Mouse (Mus musculus): Measurements from ENCODE around the gene B9d1.

B9d1 gene

DNA sequence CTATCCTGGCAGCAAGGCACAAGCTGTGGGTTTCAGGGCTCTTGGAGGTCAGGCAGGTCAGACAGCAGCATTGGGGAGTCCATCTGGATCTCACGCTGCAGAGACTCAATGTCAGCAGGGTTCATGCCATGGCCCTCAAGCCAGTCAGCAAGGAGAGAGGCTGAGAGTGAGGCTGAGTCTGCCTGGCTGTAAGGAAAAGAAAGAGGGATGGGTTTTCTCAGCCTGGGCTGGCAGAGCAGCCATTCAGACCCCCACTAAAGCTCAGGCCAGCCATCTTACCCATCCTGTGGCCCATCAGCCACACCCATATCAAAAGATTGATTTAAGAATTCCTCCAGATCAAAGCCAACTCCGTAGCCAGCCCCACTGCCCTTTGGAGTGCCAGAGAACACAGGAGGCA lies 15.9 kb upstream of the B9d1 start:
- DNase-seq (ENCODE audit: low read depth), result no peak

DNA sequence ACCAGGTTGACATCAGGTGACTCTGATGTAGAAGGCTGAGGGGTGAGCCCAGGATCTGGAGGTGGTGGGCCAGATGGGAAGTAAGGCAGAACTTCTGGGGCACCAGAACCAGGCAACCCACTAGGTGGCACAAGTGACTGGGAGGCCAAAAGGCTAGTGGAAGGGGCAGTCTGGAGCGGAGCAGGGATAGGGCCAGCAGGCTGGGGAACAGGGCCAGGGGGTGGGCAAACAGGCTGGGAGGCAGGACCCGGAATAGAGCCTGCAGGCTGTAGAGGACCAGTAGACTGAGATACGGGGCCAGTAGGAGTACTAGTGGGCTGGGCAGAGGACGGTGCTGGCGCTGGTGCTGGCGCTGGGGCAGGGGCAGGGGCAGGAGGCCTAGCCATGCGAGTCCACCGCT lies 15.1 kb upstream of the B9d1 start:
- DNase-seq (ENCODE audit: low read depth), result no peak

DNA sequence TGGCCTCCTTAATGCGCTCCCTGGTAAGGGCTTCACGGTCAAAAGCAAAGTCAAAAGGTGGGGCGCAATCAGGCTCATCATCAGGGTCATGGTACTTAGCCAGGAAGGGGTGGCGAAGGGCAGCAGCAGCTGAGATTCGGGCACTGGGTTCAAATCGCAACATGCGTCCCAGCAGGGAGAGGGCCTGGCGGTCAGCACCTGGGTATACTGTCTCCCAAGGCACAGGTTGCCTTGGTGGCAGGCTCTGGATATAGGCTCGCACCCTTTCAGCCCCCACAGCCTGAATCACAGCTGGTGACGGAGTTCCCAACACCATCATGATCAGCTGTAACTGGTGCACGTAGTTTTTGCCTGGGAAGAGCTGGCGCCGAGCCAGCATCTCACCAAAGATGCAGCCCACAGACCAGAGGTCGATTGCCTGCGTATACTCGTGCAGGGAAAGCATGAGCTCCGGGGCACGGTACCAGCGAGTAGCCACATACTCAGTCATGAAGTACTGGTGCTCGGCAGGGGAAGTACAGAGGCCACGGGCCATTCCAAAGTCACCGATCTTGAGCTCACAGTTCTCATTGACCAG lies 13.9 kb upstream of the B9d1 start:
- DNase-seq (ENCODE audit: low read depth), result no peak

DNA sequence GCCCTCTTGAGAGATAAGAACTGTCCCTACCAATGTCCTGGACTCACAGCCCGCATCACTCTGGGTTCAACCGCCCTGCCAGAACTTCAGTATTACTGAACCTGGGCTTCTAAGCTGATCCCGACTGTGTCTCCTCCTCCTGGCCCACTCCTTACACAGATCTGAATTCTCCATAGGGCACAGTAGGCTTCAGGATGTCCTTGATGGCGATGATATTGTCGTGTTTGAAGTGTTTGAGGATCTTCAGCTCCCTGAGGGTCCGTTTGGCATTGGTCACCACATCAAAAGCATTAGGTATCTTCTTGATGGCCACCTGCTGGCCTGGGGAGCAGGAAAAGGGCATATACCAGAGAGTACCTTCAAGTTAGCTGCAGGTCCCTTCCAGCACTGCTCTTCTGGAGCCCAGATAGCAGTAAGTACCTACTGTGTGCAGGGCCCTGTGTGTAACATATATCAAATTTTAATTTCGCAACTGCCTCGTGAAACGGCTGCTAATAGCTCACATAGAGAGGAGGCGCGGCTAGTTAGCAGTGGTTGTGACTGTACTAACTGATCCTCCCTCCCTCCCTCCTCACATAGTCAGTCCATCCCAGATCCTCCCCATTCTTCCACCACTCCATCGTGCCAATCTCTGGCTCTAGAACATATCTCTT lies 12.1 kb upstream of the B9d1 start:
- no peak for DNase-seq (ENCODE audit: low read depth)

DNA sequence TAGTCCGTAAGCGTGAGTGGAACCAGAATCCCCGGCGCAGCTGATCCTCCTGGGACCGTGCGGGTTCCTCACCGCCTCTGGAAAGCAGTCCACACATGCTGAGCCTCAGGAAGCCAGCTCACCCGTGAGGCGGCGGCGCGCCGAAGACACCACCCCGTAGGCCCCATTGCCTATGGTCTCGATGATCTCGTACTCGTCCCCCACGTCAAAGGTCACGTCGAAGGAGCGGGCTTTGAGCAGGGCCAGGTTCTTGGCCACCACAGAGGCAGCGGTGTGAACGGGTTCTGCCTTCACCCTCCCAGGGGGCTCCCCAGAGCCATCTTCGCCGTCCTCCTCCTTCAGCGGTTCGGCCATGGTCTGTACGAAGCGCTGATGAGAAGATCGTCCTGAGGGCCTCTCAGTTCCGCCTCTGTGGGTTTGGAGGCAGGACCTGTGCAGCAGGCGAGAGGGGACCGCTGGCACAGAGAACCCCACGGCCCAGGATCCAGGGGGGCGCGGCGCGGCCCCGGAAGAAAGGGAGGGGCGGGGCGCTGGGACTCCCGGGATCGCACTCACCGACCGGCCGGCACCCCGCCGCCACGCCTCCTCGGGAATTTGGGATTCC lies 11.3 kb upstream of the B9d1 start:
- no peak for DNase-seq (ENCODE audit: low read depth)

DNA sequence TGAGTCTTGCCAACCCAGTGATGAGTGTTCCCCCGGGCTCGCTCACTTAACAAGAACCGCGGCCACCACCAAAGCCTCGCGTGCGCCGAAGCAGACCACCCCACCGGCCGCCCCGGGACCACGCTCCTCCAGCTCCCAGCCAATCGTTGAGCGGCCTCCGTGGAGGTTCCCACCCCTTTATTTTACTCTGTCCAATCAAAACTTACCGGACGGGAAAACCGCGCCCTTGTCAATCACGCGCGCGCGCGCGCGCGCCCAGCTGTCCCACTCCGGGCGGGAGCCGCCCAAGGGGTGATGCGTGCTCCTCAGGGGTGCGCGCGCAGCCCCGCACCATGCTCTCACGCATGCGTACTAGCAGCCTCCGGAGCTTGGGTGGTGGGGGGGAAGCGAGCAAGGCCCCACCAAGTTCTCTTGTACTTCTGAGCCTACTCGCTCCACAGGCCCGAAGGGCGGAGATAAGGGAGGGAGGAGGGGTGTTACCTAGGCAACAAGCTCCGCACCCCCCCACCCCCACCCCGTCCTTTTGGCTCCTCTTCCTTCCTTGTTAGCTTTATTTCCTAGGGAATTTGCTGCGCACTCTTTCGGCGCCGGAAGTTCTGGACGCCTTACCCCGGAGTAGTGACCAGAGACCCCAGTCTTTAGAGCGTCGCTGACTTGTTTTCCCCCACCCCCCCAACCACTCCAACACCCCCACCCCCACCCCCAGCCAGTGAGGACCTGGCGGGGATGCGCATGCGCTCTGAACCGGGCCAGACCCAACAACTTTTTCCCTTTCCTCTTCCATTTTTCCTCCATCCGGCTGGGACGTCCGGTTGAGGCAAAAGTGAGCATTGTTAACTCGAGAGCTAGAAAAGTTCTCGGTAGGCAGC lies 10.6 kb upstream of the B9d1 start, which contains the start of gene Mapk7:
TSS of gene Mapk7 (minus strand) at position 278 of the 869 bp plus-strand sequence.
- peak; percentile 99 for DNase-seq (ENCODE audit: low read depth)

DNA sequence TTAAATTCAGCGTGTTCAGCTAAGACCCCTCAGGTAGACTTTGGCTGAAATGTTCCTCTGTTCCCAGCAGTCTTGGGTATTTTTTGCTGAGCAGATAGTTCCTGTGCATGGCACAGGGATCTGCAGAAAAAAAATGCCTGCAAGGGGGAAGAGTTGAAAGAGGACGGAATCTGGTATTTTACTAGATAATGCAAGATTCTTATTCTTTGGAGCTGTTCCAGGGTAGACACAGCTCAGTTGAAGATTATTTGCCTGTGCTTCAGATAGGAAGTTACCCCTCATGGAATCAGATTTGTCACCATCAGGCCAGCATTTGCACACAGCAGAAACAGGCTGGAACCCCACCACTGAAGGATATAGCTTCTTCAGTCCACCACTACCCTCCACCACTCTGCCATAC lies 9.4 kb upstream of the B9d1 start:
- no peak for DNase-seq (ENCODE audit: low read depth)

DNA sequence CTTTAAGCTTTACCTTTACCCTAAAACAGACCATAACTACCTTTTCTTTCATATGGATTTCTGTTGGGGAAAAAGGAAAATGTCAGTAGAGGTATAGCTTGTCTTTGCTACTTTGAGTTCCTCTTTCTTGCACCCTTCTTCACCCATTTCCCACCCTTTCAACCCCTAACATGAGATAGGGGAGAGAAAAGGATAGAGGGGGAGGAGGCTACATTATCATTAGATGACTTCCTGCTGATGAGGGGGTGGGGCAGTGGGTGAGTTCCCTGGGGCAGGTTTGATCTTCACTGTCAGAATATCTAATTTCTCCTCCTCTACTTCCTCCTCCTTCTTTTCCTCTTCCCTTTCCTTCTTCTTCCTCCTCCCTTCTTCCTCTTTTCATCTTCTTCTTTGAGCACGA lies 7.5 kb upstream of the B9d1 start:
- no peak for DNase-seq (ENCODE audit: low read depth)

DNA sequence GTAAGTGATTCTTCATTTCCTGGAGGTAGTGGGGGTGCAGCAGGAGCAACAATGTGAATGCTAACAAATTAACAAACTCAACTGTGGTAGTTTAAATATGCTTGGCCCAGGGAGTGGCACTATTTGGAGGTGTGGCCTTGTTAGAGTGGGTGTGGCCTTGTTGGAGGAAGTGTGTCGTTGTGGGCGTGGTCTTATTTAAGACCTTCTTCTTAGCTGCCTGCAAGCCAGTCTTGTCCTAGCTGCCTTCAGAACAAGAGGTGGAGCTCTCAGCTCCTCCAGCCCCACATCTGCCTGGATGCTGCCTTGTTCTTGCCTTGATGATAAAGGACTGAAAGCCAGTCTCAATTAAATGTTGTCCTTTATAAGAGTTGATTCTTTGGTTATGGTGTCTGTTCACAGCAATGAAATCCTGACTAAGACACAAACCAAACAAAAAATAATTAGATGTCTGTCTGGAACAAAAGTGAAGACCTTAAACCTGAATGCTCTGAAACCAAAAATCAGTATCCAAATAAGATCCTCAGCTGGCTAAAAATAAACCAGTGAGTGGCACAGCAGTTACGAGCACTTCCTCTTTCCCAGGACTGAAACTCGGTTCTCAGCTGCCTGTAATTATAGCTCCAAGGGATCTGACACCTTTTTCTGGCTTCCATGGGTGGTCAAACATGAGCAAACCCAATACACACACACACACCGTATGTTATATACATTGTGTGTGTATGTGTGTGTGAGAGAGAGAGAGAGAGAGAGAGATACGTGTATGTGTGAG lies 6.0 kb upstream of the B9d1 start:
- peak; percentile 43 for DNase-seq (ENCODE audit: low read depth)

DNA sequence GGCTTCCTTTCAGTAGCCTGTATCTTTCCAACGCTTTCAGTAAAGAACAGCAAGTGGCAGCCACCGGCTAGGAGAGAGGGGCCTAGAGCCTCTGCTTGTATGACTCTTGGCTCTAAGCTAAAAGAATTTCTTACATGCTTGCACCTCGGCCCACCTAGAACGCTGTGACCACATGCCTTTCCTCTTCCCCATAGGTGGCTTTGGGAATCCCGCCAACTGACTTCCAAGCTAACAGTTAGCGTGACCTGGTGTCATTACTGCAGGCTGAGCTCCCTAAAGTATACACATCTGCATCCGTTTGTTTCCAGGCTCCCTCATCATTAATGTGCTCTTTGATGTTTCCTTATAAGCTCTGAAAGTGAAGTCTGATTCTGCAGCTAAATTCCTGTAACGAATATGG lies 1.0 kb upstream of the B9d1 start:
- no peak for DNase-seq (ENCODE audit: low read depth)

DNA sequence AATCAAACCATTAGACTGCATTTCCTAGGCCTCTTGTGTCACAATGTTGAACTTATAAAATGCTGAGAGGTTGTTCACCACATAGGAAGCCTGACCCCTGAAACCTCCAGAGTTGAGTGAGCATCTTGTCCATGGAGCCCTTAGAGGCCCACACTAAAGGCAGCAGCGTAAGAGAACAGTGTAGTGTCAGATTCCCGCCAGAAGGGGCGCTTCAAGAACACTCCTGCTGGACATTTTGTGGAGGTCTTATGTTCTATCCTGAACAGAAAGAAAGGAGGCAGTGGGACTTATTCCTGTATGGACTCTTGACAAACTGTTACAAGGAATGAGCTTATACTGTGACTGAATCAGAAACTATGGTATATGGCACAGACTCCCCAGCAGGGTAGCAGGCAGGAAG lies 10.0 kb downstream of the B9d1 start:
- DNase-seq (ENCODE audit: low read depth), result peak; percentile 60

DNA sequence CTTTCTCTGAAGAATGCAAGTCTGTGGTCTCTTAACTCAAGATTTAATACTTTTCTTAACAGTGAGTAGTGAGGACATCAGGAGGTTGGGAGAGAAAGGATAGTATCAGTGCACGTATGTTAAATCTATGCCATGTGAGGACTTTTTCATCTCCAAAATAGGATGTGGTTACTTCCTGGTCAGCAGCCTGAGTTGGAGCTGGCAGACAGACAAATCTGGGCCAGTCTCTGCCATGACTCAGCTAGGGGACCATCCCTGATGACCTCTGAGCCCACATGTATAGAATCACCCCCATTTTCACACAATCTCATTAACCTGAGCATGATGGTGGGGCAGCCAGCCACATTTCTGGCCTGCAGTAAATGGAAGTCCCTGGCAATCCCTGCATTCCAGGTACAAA lies 13.0 kb downstream of the B9d1 start:
- no peak for DNase-seq (ENCODE audit: low read depth)

DNA sequence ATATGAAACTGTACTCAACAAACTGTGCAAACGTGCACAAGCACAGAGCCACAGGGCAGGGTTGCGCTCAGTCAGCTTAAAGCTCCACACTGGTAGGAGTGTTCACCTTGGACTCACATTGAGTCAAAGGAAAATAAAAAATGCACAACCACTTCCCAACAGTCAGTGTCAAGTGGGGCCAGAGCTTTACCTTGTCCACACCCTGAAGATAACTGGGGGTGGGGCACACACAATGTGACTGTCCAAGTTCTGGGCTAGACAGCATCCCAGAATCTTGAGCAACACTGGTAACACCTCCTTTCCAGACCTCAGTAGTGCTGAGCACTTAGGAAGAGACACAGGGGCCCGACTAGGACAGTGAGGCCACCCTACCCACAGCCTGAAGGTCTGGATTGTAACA lies 13.9 kb downstream of the B9d1 start:
- no peak for DNase-seq (ENCODE audit: low read depth)

DNA sequence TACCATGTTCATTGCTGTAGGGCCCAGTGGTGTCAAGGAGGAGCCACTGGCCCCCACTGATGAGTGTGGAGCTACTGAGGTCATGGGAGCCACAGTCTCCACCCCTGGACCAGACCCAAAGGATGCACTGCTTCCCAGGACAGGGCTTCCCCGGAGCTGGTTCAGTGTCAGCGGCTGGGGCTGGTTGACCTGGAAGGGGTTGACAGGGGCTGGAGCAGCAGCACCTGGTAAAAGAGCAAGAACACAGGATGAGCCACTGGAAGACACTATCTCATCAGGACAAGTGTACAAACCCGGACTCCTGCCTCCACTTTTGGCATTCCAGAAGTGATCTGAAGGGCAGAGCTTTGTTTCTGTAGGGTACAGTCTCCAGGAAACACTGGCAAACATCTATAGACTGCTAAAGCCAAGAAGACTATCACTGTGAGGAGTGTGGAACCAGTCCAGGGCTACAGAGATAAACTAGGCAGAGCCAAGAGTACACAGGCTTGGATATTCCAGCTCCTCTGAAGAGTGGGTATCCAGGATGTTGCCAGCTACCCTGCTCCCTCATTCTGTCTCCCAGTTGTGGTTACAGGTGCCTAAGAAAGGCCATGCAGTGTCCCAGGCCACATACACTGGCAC lies 14.7 kb downstream of the B9d1 start:
- DNase-seq (ENCODE audit: low read depth), result no peak

DNA sequence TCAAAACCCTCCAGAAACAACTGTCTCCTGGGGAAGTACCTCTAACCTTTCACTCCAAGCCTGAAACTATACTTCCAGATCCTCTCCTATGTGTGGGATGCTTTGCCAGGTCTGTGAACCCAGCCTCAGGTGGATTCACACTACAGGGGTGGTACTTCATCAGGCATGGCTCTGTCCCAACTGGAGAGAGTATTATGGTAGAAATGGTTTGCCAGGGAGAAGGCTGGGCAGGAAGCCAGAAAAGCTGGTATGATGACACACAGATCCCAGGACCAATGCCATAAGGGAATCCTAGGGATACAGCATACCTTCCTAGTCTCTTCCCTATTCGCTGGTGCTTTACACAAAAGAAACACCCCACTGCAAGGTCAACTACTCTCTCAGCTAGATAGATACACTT lies 21.9 kb downstream of the B9d1 start:
- DNase-seq (ENCODE audit: low read depth), result no peak

DNA sequence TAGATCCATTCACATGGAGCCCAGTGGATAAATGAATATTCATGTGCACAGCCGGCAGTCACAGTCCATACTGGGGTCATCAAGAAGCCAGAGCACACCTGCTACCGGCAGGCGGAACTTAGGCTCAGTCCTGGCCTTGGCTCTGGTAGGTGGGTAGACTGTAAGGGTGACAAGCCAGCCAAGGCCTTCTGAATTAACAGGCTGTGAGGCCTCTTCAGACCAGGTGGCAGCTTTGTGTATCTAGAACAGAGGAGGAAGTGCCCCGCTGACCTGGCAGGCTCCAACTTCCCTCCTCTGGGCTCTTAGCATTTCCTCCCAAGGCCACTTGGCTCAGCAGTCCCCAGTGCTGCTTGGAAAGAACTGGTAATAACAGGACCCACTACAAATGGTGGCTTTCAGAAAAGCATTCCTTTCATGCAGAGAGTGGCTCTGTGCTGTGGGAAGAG lies 24.3 kb downstream of the B9d1 start:
- DNase-seq (ENCODE audit: low read depth), result no peak

DNA sequence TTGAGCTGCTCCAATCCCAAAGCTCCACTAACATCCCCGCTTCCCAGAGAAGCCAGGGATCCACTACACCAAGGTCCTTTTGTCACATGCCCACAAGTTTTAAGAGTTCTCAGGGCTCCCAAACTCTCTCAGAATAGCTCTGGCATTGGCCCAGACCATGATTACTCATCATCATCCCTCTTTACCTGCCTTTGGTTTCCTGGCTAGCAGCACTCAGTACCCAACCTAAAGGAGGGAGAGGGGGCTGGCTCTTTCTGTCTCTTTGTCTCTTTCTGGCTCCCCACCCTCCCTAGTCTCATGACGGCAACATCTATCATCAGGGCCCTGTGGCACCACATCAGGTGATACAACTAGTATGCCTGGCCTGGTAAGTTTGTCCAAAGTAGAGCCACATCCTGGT lies 27.9 kb downstream of the B9d1 start:
- DNase-seq (ENCODE audit: low read depth), result no peak

DNA sequence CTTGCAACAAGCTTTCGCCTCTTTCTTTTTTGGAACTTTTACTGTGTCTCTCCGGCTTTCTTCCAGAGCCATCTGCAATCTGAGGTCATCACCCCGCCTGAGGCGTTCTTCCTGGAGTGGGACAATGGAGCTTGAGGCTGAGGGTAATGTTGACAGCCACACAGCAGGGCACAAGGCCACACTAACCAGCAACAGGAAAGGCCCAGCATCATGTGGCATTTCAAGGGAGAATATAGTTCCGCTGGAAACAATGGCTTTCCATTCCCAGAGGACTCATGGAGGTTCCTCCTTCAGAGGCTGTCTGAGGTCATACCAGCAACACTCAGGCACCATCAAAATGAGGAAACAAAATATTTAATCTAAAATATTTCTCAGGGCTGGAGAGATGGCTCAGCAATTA lies 28.6 kb downstream of the B9d1 start:
- no peak for DNase-seq (ENCODE audit: low read depth)

DNA sequence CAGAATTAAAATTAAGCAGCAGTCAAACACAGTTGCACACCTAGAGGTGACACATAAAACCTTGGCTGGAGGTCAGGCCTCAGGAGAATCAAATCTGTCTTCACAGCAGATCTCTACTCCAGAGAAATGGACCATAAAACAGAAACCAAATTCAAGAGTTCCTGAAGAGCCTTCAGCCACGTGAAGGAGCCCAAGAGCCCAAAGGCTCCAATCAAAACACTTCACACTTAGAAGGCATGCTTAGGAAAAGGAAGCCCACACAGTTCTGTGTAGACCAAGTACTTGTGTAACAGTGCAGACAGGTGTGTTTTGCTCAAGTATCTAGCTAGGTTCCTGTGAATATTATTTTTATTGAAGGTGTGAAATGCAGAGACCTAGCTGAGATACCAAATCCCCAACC lies 30.6 kb downstream of the B9d1 start:
- DNase-seq (ENCODE audit: low read depth), result no peak

DNA sequence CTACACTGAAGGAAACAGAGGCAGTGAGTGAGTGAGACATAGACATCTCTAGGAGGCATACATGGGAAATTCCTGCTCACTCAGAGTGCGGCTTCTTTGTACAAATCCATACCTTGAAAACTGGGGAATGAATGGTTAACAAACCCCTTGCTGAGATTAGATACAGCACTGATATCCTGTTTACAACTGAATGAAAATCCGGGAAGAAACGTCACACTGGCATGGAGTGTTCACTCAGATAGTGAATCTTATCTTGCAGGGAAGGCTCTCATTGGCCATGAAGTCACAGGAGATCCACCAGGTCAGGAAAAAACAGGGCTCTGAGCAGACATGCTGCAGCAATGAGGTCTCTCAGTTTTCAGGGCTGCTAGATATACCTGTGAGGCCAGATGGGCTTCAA lies 32.0 kb downstream of the B9d1 start:
- DNase-seq (ENCODE audit: low read depth), result no peak

DNA sequence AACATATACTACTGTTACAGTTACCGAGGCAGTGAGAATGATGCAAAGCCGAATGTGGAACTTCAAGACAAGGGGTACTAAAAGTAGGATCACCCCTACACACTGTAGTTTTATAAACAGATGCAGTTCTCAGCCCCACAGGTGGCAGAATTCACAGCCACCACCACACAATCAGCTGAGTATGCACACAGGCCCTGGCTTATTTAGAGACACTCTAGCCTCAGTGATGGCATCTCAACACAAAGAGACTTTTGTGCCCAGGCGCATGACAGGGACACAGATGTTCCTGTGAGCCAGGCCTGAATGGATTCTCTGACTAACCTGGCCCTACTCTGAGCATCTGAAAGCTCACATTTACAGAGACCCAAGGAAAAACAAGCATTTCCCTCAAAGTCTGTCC lies 32.4 kb downstream of the B9d1 start:
- DNase-seq (ENCODE audit: low read depth), result no peak

DNA sequence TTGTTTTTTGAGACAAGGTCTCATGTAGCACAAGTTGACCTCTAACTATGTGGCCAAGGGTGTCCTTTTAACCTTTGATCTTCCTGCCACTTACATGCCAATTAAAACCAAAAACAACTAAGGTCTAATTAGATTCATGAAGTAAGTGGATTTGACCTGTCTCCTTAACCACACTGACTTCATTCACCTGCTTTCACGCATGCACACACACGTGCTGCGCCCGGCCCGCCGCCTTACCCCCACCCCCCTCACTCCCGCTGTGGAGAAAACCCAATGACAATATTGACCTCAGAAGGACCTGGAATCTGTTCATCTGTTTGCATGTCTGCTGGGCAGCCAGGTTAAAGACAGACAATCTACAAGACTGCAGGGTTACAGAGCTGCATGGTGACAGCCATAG lies 35.7 kb downstream of the B9d1 start:
- no peak for DNase-seq (ENCODE audit: low read depth)

All from induced T-regulatory cell, adult 2 months (primary cell).